Mouse (Mus musculus): ENCODE results near the gene Sez6l2. TPM values are rescaled to one million over a fixed set of nuclear protein-coding genes. Genes with fewer than 3 reads are reported as not detected.
A peak's percentile ranks its signal among the peaks of the same experiment; 100 is the strongest.
"Not testable (repeated sequence)": the region's sequence is repeated elsewhere in the genome, so short reads cannot be mapped to it uniquely, and the experiment has no call there.

Gene Sez6l2
- polyA plus RNA-seq (2014; fragmentation: Nextera tagmentation; extraction: Ambion mirVana), result 70.9 and 85.0 TPM in 2 replicates

DNA sequence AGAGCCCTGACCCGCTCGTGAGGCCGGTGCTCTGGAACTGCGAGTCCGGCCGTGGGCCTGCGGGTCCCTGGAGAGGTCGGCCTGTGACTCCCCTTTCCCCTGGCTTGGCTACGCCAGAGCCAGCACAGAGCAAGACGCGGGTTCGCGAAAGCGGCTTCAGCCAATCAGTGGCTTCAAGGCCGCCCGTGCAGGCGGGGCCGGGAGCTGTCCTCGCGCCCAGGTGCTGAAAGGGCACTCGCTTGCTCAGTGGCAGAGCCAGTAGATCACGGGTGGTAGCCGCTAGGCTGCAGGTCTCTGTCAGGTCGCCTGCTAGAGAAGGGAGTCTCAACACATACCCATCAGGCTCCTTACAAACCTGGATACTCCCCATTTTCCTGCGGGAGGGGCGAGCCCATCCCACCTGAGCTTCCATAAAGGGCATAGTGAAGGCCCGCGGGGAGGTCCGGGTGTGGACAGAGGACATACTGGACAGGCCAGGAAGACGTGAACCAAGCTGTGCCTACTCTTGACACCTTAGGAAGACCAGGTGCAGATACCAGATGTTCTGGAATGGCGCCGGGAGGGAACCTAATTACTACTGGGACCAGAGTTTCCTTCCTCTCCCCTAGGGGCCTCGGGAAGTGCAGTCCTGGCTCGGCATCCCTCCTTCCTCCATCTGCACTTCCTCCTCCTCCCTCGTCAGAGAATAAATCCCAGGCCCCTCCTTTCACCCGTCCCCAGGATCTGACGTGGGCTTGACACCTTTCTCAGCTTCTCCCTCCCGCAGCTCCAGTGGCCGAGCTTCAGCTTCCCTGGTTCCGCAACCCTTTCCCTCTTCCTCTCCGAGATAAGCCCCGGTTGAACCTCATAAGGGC is at the start of gene Sez6l2:
Gene Sez6l2, plus strand, starts transcription at position 771 of the 854 bp plus-strand sequence.
- peak; percentile 87 for ATAC-seq (ENCODE audit: low read depth)
- H3K36me3 ChIP-seq (ENCODE audit: control insufficient read depth, insufficient read depth, low read length), result peaks cover 8% of the 10 kb centered on the region; the same call in 1 of the 2 replicates
- peaks cover 22% of the 10 kb centered on the region for H3K4me1 ChIP-seq (ENCODE audit: control insufficient read depth, insufficient read depth, low read length)
- WGBS, result under 1% methylated on average over 42 of the region's 42 CpGs
- peak within 1 kb of the TSS; percentile 48 for H3K4me3 ChIP-seq (ENCODE audit: low read depth, low read length)
- H3K27me3 ChIP-seq (ENCODE audit: control insufficient read depth, insufficient read depth, low read length), result no peaks in the 10 kb centered on the region
- H3K27ac ChIP-seq (ENCODE audit: low read depth, low read length), result peak within 1 kb of the TSS; percentile 87
- no peaks in the 10 kb centered on the region for H3K9me3 ChIP-seq (ENCODE audit: control insufficient read depth, low read length)
- peak within 1 kb of the TSS; percentile 74 for H3K9ac ChIP-seq (replicated peaks; ENCODE audit: low read depth, low read length)
- H3K4me2 ChIP-seq (ENCODE audit: low read depth, low read length), result peak within 1 kb of the TSS; percentile 87

DNA sequence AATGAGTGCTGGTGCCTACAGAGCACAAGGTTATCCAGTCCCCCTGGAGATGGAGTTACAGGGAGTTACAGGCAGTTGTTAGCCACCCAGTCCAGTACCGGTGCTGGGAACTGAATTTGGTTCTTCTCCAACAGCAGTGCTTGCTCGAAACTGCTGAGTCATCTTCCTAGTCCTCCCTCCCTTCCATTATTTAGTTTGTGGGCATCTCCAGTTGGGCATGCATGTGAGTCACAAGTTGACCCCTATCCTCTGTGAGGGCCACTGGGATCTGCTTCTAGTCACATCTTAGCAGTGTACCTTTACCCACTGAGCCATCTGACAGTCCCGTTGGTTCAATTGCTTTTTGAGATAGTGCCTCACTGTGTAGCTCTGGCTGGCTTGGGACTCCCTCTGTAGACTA is 44.8 kb upstream of the Sez6l2 start:
- ATAC-seq (ENCODE audit: low read depth), result no peak
- Histone ChIP-seq H3K36me3 (ENCODE audit: control insufficient read depth, insufficient read depth, low read length) (no peaks in the 10 kb centered on the region), H3K27me3 (ENCODE audit: control insufficient read depth, insufficient read depth, low read length) (no peaks in the 10 kb centered on the region), H3K9ac (replicated peaks; ENCODE audit: low read depth, low read length) (no peak overlapping the region), H3K4me1 (ENCODE audit: control insufficient read depth, insufficient read depth, low read length) (no peaks in the 10 kb centered on the region), H3K4me2 (ENCODE audit: low read depth, low read length) (no peak overlapping the region), H3K4me3 (ENCODE audit: low read depth, low read length) (no peak overlapping the region), H3K27ac (ENCODE audit: low read depth, low read length) (no peak overlapping the region), H3K9me3 (ENCODE audit: control insufficient read depth, low read length) (no peaks in the 10 kb centered on the region)
- WGBS, result 72% methylated on average over 3 of the region's 3 CpGs

DNA sequence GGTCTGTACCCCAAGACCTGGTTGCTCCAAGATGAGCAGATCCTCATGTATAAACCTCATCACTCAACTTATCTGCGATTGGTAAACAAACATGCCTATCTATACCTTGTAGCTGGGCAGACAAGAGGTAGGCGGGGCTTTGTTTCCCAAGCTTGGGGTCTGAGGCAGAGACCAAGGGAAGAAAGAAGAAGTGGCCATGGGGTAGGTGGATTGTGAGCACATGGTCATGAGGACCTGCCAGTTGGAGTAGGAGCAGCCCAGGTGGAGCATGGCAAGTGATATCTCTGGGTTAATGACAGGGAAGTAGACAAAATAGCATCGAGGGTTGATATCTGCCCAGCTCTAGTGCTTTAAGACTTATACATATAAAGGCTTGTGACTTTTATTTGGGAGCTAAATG is 35.5 kb upstream of the Sez6l2 start:
- ATAC-seq (ENCODE audit: low read depth), result no peak
- H3K9me3 ChIP-seq (ENCODE audit: control insufficient read depth, low read length), result no peaks in the 10 kb centered on the region

DNA sequence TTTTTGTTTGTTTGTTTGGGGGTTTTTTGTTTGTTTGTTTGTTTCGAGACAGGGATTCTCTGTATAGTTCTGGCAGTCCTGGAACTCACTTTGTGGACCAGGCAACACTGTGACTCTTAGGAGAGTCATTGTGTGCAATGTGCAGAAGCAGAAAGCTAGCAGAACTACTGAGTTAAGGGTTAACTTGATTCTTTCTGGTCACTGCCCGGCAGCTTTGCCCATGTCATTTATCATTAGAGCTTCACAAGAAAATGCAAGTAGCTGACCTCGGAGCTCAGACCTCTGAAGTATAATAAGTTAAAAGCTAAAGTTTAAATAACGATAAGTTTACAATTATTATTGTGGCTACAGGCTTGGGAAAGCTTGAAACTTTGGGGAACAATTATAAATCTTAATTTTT is 32.0 kb upstream of the Sez6l2 start:
- not testable (repeated sequence) for H3K9me3 ChIP-seq (ENCODE audit: control insufficient read depth, low read length); H3K36me3 ChIP-seq (ENCODE audit: control insufficient read depth, insufficient read depth, low read length); ATAC-seq (ENCODE audit: low read depth); H3K9ac ChIP-seq (replicated peaks; ENCODE audit: low read depth, low read length); H3K27ac ChIP-seq (ENCODE audit: low read depth, low read length); H3K4me2 ChIP-seq (ENCODE audit: low read depth, low read length); H3K4me3 ChIP-seq (ENCODE audit: low read depth, low read length); H3K4me1 ChIP-seq (ENCODE audit: control insufficient read depth, insufficient read depth, low read length); H3K27me3 ChIP-seq (ENCODE audit: control insufficient read depth, insufficient read depth, low read length)
- WGBS, result 27% methylated on average over 4 of the region's 4 CpGs

More for the DNA sequence above, 35.5 kb upstream of the Sez6l2 start:
- Histone ChIP-seq H3K27ac (ENCODE audit: low read depth, low read length) (no peak overlapping the region), H3K9ac (replicated peaks; ENCODE audit: low read depth, low read length) (no peak overlapping the region), H3K4me1 (ENCODE audit: control insufficient read depth, insufficient read depth, low read length) (no peaks in the 10 kb centered on the region), H3K27me3 (ENCODE audit: control insufficient read depth, insufficient read depth, low read length) (no peaks in the 10 kb centered on the region), H3K4me3 (ENCODE audit: low read depth, low read length) (no peak overlapping the region), H3K36me3 (ENCODE audit: control insufficient read depth, insufficient read depth, low read length) (no peaks in the 10 kb centered on the region), H3K4me2 (ENCODE audit: low read depth, low read length) (no peak overlapping the region)
- 93% methylated on average over 3 of the region's 3 CpGs for WGBS

DNA sequence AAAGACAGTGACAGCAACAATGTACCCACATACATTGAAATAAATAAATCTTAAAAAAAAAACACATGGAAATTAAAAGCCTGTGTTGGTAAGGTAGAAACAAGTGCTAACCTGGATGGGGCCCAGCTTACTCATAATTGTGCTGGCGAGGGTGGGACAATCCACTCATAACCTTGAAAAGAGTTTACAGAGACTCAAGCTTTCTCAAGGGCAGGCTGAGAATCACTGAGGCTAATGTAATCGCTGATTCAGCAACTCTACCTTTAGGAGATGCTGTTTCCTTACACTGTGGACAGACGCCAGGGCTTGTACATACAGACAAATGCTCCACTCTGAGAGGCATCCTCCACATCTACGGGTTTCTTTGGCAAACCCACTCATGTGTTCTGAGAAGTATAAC is 30.4 kb upstream of the Sez6l2 start:
- WGBS, result 84% methylated on average over 4 of the region's 4 CpGs
- H3K4me1 ChIP-seq (ENCODE audit: control insufficient read depth, insufficient read depth, low read length), result 0 out of 2 replicates have a peak, but pooled peaks cover 5% of the 10 kb centered on the region

DNA sequence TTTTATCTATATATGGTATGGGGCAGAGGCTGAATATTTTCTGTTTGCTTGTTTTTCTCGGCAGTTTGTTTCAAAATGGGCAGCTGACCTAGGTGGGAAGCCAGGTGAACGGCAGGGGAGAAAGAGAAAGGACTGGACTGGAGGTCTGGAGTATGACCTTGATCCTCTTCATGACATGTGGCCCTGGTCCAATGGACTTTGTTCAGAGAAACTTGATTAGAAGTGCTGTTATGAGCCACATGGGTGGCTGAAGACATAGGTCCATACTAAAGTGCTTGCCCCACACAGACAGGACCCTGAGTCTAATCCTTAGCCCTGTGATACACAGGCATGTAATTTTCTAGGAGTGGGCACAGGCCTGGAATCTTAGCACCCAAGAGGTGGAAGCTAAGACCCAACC is 28.8 kb upstream of the Sez6l2 start:
- Histone ChIP-seq H3K36me3 (ENCODE audit: control insufficient read depth, insufficient read depth, low read length) (no peaks in the 10 kb centered on the region), H3K4me1 (ENCODE audit: control insufficient read depth, insufficient read depth, low read length) (0 out of 2 replicates have a peak, but pooled peaks cover 5% of the 10 kb centered on the region), H3K9ac (replicated peaks; ENCODE audit: low read depth, low read length) (no peak overlapping the region), H3K4me2 (ENCODE audit: low read depth, low read length) (no peak overlapping the region), H3K27ac (ENCODE audit: low read depth, low read length) (no peak overlapping the region), H3K27me3 (ENCODE audit: control insufficient read depth, insufficient read depth, low read length) (no peaks in the 10 kb centered on the region), H3K9me3 (ENCODE audit: control insufficient read depth, low read length) (no peaks in the 10 kb centered on the region), H3K4me3 (ENCODE audit: low read depth, low read length) (no peak overlapping the region)
- WGBS, result 54% methylated on average over 2 of the region's 2 CpGs
- ATAC-seq (ENCODE audit: low read depth), result no peak

More for the DNA sequence above, 30.4 kb upstream of the Sez6l2 start:
- Histone ChIP-seq H3K36me3 (ENCODE audit: control insufficient read depth, insufficient read depth, low read length) (no peaks in the 10 kb centered on the region), H3K4me2 (ENCODE audit: low read depth, low read length) (no peak overlapping the region), H3K9me3 (ENCODE audit: control insufficient read depth, low read length) (no peaks in the 10 kb centered on the region), H3K4me3 (ENCODE audit: low read depth, low read length) (no peak overlapping the region), H3K27me3 (ENCODE audit: control insufficient read depth, insufficient read depth, low read length) (no peaks in the 10 kb centered on the region), H3K27ac (ENCODE audit: low read depth, low read length) (no peak overlapping the region), H3K9ac (replicated peaks; ENCODE audit: low read depth, low read length) (no peak overlapping the region)
- ATAC-seq (ENCODE audit: low read depth), result no peak

DNA sequence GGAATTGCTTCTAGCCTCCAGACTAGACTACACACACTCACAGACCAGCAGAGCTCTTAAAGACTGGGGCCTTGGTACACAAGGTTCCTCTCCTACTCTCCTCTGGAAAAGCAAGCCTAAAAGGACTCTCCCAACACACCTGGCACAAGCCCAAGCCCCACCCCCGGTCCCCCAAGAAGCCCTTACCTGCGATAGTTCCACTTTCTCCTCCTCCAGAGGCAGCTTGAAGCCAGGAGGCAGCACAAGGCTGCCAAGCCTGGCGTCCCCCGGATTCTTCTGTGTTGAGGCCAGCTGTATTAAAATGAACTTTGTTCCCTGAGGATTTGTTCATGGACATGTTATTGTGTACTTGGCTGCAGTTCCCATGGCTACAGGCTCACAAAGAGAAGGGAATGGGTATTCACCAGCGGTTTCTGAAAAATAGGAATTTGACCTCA is 27.7 kb upstream of the Sez6l2 start, which contains the start of gene Tmem219:
Gene Tmem219, minus strand, starts transcription at position 294 of the 437 bp plus-strand sequence.
- no peak for ATAC-seq (ENCODE audit: low read depth)
- 20% methylated on average over 5 of the region's 5 CpGs for WGBS
- H3K9ac ChIP-seq (replicated peaks; ENCODE audit: low read depth, low read length), result no peak within 1 kb of the TSS

DNA sequence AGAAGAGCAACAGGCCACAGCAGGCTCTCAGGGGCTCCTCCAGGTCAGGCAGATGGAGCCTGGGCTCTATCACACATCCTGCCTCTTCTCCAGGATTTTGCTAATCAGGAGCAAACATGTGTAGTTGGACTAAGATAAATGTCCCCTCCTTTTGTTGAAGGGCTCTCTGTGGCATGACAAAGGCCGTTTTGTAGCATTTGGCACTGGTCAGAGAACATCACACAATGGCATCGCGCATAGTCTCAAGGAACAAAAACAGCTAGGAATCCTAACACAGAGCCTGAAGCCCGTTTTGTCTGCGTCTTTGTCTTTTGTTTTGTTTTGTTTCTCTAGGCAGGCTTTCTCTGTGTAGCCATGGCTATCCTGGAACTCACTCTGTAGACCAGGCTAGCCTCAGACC is 26.4 kb upstream of the Sez6l2 start:
- 24% methylated on average over 5 of the region's 5 CpGs for WGBS

More for the DNA sequence above, 27.7 kb upstream of the Sez6l2 start, which contains the start of gene Tmem219:
- H3K27me3 ChIP-seq (ENCODE audit: control insufficient read depth, insufficient read depth, low read length), result no peaks in the 10 kb centered on the region
- no peaks in the 10 kb centered on the region for H3K9me3 ChIP-seq (ENCODE audit: control insufficient read depth, low read length)
- H3K4me3 ChIP-seq (ENCODE audit: low read depth, low read length), result no peak within 1 kb of the TSS
- no peak within 1 kb of the TSS for H3K27ac ChIP-seq (ENCODE audit: low read depth, low read length)
- H3K36me3 ChIP-seq (ENCODE audit: control insufficient read depth, insufficient read depth, low read length), result no peaks in the 10 kb centered on the region
- no peak within 1 kb of the TSS for H3K4me2 ChIP-seq (ENCODE audit: low read depth, low read length)
- 0 out of 2 replicates have a peak, but pooled peaks cover 5% of the 10 kb centered on the region for H3K4me1 ChIP-seq (ENCODE audit: control insufficient read depth, insufficient read depth, low read length)

DNA sequence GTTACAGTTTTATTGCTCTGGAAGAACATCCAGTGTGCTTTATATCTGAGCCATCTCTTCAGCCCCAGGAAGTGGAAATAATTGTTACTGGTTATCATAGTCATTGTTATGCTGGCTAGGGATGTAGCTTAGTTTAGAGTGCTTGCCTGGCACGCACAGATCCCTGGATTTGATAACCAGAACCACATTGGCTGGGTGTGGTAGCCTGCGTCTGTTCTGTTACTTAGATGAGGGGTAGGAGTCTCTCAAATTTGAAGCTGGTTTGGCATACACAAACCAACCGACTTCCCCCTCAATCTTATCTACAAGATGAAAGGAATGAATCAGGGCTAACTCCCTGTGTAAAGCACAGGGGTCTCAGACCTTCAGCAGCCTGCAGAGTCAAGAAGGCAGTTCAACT is 24.1 kb upstream of the Sez6l2 start:
- H3K36me3 ChIP-seq (ENCODE audit: control insufficient read depth, insufficient read depth, low read length), result peaks cover 2% of the 10 kb centered on the region; the same call in 1 of the 2 replicates
- no peak overlapping the region for H3K4me2 ChIP-seq (ENCODE audit: low read depth, low read length)
- no peak overlapping the region for H3K4me3 ChIP-seq (ENCODE audit: low read depth, low read length)
- no peak overlapping the region for H3K9ac ChIP-seq (replicated peaks; ENCODE audit: low read depth, low read length)
- ATAC-seq (ENCODE audit: low read depth), result no peak
- H3K27ac ChIP-seq (ENCODE audit: low read depth, low read length), result no peak overlapping the region
- 71% methylated on average over 3 of the region's 3 CpGs for WGBS
- no peaks in the 10 kb centered on the region for H3K27me3 ChIP-seq (ENCODE audit: control insufficient read depth, insufficient read depth, low read length)
- H3K9me3 ChIP-seq (ENCODE audit: control insufficient read depth, low read length), result no peaks in the 10 kb centered on the region
- peaks cover 17% of the 10 kb centered on the region for H3K4me1 ChIP-seq (ENCODE audit: control insufficient read depth, insufficient read depth, low read length)

More for the DNA sequence above, 26.4 kb upstream of the Sez6l2 start:
- H3K4me3 ChIP-seq (ENCODE audit: low read depth, low read length), result no peak overlapping the region
- H3K27me3 ChIP-seq (ENCODE audit: control insufficient read depth, insufficient read depth, low read length), result no peaks in the 10 kb centered on the region
- H3K4me2 ChIP-seq (ENCODE audit: low read depth, low read length), result no peak overlapping the region
- 0 out of 2 replicates have a peak, but pooled peaks cover 5% of the 10 kb centered on the region for H3K4me1 ChIP-seq (ENCODE audit: control insufficient read depth, insufficient read depth, low read length)
- no peaks in the 10 kb centered on the region for H3K9me3 ChIP-seq (ENCODE audit: control insufficient read depth, low read length)
- H3K36me3 ChIP-seq (ENCODE audit: control insufficient read depth, insufficient read depth, low read length), result no peaks in the 10 kb centered on the region
- ATAC-seq (ENCODE audit: low read depth), result no peak
- H3K9ac ChIP-seq (replicated peaks; ENCODE audit: low read depth, low read length), result no peak overlapping the region
- H3K27ac ChIP-seq (ENCODE audit: low read depth, low read length), result no peak overlapping the region

All from neural tube, embryonic 14.5 days (tissue).